Mouse (Mus musculus): ENCODE data around the gene Map3k3.

DNA sequence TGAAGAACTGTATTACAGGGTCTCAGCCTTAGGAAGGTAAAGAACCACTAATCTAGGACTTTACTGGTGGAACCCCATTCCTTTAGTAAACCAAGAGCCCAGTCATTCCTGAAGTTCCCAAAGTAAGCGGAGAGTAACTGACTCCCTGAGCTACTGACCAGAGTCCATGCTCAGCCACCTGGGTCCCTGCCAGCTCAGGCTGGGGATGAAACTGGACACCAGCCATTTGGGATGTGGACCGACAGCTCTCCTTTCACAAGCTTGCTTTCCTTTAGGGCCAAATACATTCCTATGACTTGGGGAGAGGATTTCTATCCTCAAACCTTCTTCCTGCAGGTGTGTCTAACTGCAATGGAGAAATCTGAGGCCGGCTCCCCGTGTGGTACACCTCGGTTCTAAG lies 90.0 kb downstream of the Map3k3 start:
- TF ChIP-seq CTCF (IDR thresholded peaks at IDR 0.05; ENCODE audit: low read depth) (no peak), EP300 (IDR thresholded peaks at IDR 0.05; ENCODE audit: low read depth) (no peak)
